ENCODE assay signal across 14 mouse cellular contexts in the genomic region with DNA sequence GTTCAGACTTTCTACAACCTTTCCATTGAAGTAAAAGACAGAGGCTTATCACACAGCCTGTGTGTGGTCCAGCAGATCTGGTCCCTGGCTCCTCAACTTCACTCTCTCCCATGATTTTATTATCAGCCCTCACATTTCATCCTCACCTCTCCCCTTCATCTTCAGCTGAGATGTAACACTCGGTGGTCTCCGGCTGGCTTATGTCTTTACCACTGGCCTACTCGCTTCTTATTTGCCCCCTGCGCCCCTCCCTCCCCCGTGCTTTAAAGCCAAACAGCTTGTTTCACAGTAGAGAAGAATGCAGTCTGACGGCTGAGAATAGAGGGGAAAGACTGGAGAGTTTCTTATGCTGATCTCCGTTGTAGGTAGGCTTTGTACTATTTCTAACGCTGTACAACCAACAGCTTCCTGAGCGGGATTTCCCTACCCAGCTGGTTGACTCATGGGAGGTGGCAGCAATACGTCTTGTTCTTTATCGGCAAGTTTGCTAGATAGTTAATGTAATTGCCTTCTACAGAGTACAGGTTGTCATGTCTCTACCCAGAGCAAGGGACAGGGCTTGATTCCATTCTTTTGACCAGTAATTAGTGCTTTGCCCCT.
"Had no signal": no experiment of that assay in that cellular context is flagged by ENCODE, and none has a peak within 500 bp of the region (broad histone marks: within the 10 kb centered on the region; RNA-seq: fewer than 3 reads in every experiment).

No protein-coding gene starts in this region.

- DNase-seq: kidney, adult 18-20 months; kidney, adult 9 months; kidney, postnatal 25 days; liver, embryonic 13.5 days; midbrain, embryonic 14.5 days; right cerebral cortex, adult 18-20 months; right cerebral cortex, postnatal 14 days; right cerebral cortex, postnatal 4 days; thymus, adult 2 months; thymus, postnatal 14 days; thymus, postnatal 4 days had no signal

- H3K9me3 ChIP-seq: liver, embryonic 13.5 days; lung, embryonic 15.5 days had no signal

- H3K27ac ChIP-seq: left cerebral cortex, adult 2 months; liver, embryonic 13.5 days; lung, embryonic 15.5 days; stomach, postnatal 0 days had no signal

- H3K4me1 ChIP-seq: liver, embryonic 13.5 days; lung, embryonic 15.5 days had no signal

- H3K27me3 ChIP-seq: liver, embryonic 13.5 days; lung, embryonic 15.5 days had no signal

- H3K36me3 ChIP-seq: liver, embryonic 13.5 days; lung, embryonic 15.5 days had no signal

- H3K4me3 ChIP-seq: left cerebral cortex, adult 2 months; liver, embryonic 13.5 days; lung, embryonic 15.5 days had no signal
